Comparison of ENCODE assay signal across 22 mouse cellular contexts in the genomic region with DNA sequence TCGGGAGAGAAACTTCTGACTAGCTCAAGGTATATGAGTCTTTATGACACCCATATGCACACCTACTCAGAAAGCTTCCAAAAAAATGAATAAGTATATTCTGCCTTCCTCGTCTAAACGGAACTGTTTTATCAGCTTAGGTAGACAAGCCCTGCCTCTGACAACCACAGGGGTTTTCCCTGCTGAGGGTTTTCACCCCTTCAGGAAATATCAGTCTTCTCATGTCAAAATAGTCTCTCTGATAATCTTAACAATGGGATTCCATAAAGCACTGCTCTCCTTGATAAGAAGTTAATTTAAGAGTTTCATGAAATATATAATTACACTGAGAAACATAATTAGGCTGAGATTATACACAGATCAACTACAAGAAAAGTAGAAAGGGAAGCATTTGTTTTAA. TPM values are rescaled to one million over a fixed set of nuclear protein-coding genes. Genes with fewer than 3 reads are reported as not detected.
DNase-seq lines count a peak whose midpoint lies in the region; ATAC-seq and TF ChIP-seq lines count a peak whose summit lies in the region.
"Had no signal": no experiment of that assay in that cellular context is flagged by ENCODE, and none has a peak within 500 bp of the region (broad histone marks: within the 10 kb centered on the region; RNA-seq: fewer than 3 reads in every experiment).

No protein-coding gene starts in this region.

- TF ChIP-seq RAD21 in MEL (IDR thresholded peaks at IDR 0.05; ENCODE audit: low read depth, low read length), result no peak

- no peak for TF ChIP-seq POLR2A in MEL (IDR thresholded peaks at IDR 0.05; ENCODE audit: control insufficient read depth in 1 of 2, insufficient read depth in 1 of 2, low read depth in 1 of 2, low read length in 2 of 2, poor library complexity in 1 of 2)

- no peak overlapping the region for H3K4me3 ChIP-seq in MEL (ENCODE audit: control insufficient read depth in 1 of 2, insufficient read depth in 1 of 2, low read depth in 2 of 2, low read length in 2 of 2)
- H3K4me3 ChIP-seq: embryonic facial prominence, embryonic 12.5 days; forebrain, embryonic 15.5 days; heart, embryonic 10.5 days; hindbrain, embryonic 12.5 days; intestine, embryonic 15.5 days had no signal

- TF ChIP-seq CTCF in MEL (IDR thresholded peaks at IDR 0.05 in 2 of 3, conservative IDR thresholded peaks at IDR 0.05 in 1 of 3; ENCODE audit: control insufficient read depth in 1 of 3, insufficient read depth in 1 of 3, low read depth in 2 of 3, low read length in 3 of 3, poor library complexity in 1 of 3, severe bottlenecking in 1 of 3), result no peak

- H3K4me1 ChIP-seq in MEL (ENCODE audit: control insufficient read depth in 1 of 2, insufficient read depth in 2 of 2, low read length in 2 of 2), result peaks cover 4 to 11% of the 10 kb centered on the region in 2 experiments; a peak in 3 of 4 replicates
- H3K4me1 ChIP-seq: embryonic facial prominence, embryonic 12.5 days; forebrain, embryonic 15.5 days; heart, embryonic 10.5 days; hindbrain, embryonic 12.5 days; intestine, embryonic 15.5 days had no signal

- no peak overlapping the region for H3K9ac ChIP-seq in MEL (ENCODE audit: control insufficient read depth, low read depth, low read length, poor library complexity, severe bottlenecking)
- H3K9ac ChIP-seq: embryonic facial prominence, embryonic 12.5 days; forebrain, embryonic 15.5 days; hindbrain, embryonic 12.5 days; intestine, embryonic 15.5 days had no signal

- peaks cover 0 to 16% of the 10 kb centered on the region in 2 experiments; a peak in 2 of 4 replicates for H3K36me3 ChIP-seq in MEL (ENCODE audit: control insufficient read depth in 1 of 2, insufficient read depth in 2 of 2, low read length in 2 of 2)
- H3K36me3 ChIP-seq in splenic B cell, adult 2 months (ENCODE audit: control insufficient read depth, insufficient read depth, low read length, poor library complexity, severe bottlenecking), result no peaks in the 10 kb centered on the region
- H3K36me3 ChIP-seq: embryonic facial prominence, embryonic 12.5 days; forebrain, embryonic 15.5 days; heart, embryonic 10.5 days; hindbrain, embryonic 12.5 days; intestine, embryonic 15.5 days had no signal

- no peak overlapping the region for H3K27ac ChIP-seq in MEL (ENCODE audit: control insufficient read depth, low read depth, low read length)
- H3K27ac ChIP-seq: embryonic facial prominence, embryonic 12.5 days; forebrain, embryonic 15.5 days; heart, embryonic 10.5 days; hindbrain, embryonic 12.5 days; intestine, embryonic 15.5 days had no signal

- no peaks in the 10 kb centered on the region for H3K79me2 ChIP-seq in MEL (ENCODE audit: control insufficient read depth, insufficient read depth, low read length, poor library complexity)

- no peak for ATAC-seq in granulocyte monocyte progenitor cell, adult 5-6 weeks (replicated peaks; ENCODE audit: poor library complexity, severe bottlenecking)
- ATAC-seq: forebrain, embryonic 15.5 days; hindbrain, embryonic 16.5 days; intestine, embryonic 15.5 days had no signal

- H3K9me3 ChIP-seq in MEL (replicated peaks; ENCODE audit: insufficient read depth, low read length), result no peaks in the 10 kb centered on the region
- H3K9me3 ChIP-seq: embryonic facial prominence, embryonic 12.5 days; forebrain, embryonic 15.5 days; heart, embryonic 10.5 days; hindbrain, embryonic 12.5 days; intestine, embryonic 15.5 days had no signal

- H3K27me3 ChIP-seq in MEL (ENCODE audit: control insufficient read depth in 1 of 2, insufficient read depth in 2 of 2, low read length in 2 of 2), result peaks cover 0 to 1% of the 10 kb centered on the region in 2 experiments; a peak in 1 of 4 replicates
- H3K27me3 ChIP-seq in splenic B cell, adult 2 months (ENCODE audit: control insufficient read depth, insufficient read depth, low read length, poor library complexity, severe bottlenecking), result no peaks in the 10 kb centered on the region
- H3K27me3 ChIP-seq: forebrain, embryonic 15.5 days; intestine, embryonic 15.5 days had no signal

- TF ChIP-seq EP300 in MEL (IDR thresholded peaks at IDR 0.05; ENCODE audit: low read depth in 1 of 2, low read length in 2 of 2), result peak; percentile 79 to 80

- peak; percentile 1 for DNase-seq in lung, postnatal 36 days
- no peak for DNase-seq in lung, adult 18-20 months
- DNase-seq in MEL (ENCODE audit: low read depth, low spot score), result peak; percentile 66
- peak; percentile 40 for DNase-seq in induced T-regulatory cell, adult 2 months (ENCODE audit: low read depth)
- DNase-seq in splenic B cell, adult 2 months (ENCODE audit: low read depth, low spot score), result peak; percentile 24
- DNase-seq in kidney, postnatal 36 days, result no peak
- DNase-seq in right cerebral cortex, postnatal 10 days (ENCODE audit: low spot score in 2 of 2), result no peak
- DNase-seq: adrenal gland, postnatal 10 days; cerebellum, adult 2 months; cerebellum, postnatal 10 days; gastrocnemius, postnatal 36 days; heart, adult 18-20 months; heart, postnatal 10 days; heart, postnatal 4 days had no signal

TF ChIP-seq in MEL, 35 proteins besides CTCF, POLR2A, EP300 and RAD21:
- TF ChIP-seq RCOR1 (IDR thresholded peaks at IDR 0.05; ENCODE audit: low read depth, low read length) (peak; percentile 95), ZC3H11A (IDR thresholded peaks at IDR 0.05; ENCODE audit: low read depth, low read length) (no peak), SMC3 (IDR thresholded peaks at IDR 0.05; ENCODE audit: low read depth, low read length) (no peak), MXI1 (IDR thresholded peaks at IDR 0.05; ENCODE audit: low read depth, low read length) (no peak), TBP (IDR thresholded peaks at IDR 0.05; ENCODE audit: low read depth, low read length) (no peak), ZKSCAN1 (IDR thresholded peaks at IDR 0.05; ENCODE audit: low read depth, low read length) (no peak), MYC (IDR thresholded peaks at IDR 0.05; ENCODE audit: low read depth, low read length) (no peak), POLR2AphosphoS5 (IDR thresholded peaks at IDR 0.05; ENCODE audit: borderline replicate concordance, low read depth, low read length) (no peak), MAFK (IDR thresholded peaks at IDR 0.05; ENCODE audit: borderline replicate concordance, low read depth, low read length) (no peak), UBTF (IDR thresholded peaks at IDR 0.05; ENCODE audit: borderline replicate concordance, insufficient read depth, low read depth, low read length) (no peak), MEF2A (IDR thresholded peaks at IDR 0.05; ENCODE audit: extremely low read depth, insufficient replicate concordance, low read depth, low read length, poor library complexity, severe bottlenecking) (no peak), GATA1 (IDR thresholded peaks at IDR 0.05; ENCODE audit: low read depth, low read length) (peak; percentile 89), NELFE (IDR thresholded peaks at IDR 0.05; ENCODE audit: low read depth, low read length) (no peak), ELF1 (IDR thresholded peaks at IDR 0.05; ENCODE audit: low read depth, low read length) (no peak), TCF12 (IDR thresholded peaks at IDR 0.05; ENCODE audit: low read depth, low read length) (peak; percentile 77), CHD2 (IDR thresholded peaks at IDR 0.05; ENCODE audit: low read length) (no peak), POLR2AphosphoS2 (IDR thresholded peaks at IDR 0.05; ENCODE audit: low read length) (no peak), USF2 (IDR thresholded peaks at IDR 0.05; ENCODE audit: borderline replicate concordance in 1 of 2, insufficient read depth in 1 of 2, low read depth in 1 of 2, low read length in 2 of 2) (no peak), SIN3A (IDR thresholded peaks at IDR 0.05; ENCODE audit: low read length) (no peak), MYB (IDR thresholded peaks at IDR 0.05; ENCODE audit: low read depth, low read length) (no peak), MAX (IDR thresholded peaks at IDR 0.05; ENCODE audit: low read length) (no peak), KAT2A (conservative IDR thresholded peaks at IDR 0.05; ENCODE audit: low read depth, low read length) (no peak), GABPA (IDR thresholded peaks at IDR 0.05; ENCODE audit: low read depth, low read length) (no peak), NRF1 (IDR thresholded peaks at IDR 0.05; ENCODE audit: insufficient read depth, low read depth, low read length, poor library complexity, severe bottlenecking) (no peak), USF1 (IDR thresholded peaks at IDR 0.05; ENCODE audit: low read depth, low read length) (no peak), ETS1 (IDR thresholded peaks at IDR 0.05; ENCODE audit: low read depth, low read length) (peak; percentile 48; the same call in 1 of the 2 replicates), CHD1 (IDR thresholded peaks at IDR 0.05; ENCODE audit: low read depth, low read length) (no peak), BHLHE40 (IDR thresholded peaks at IDR 0.05; ENCODE audit: borderline replicate concordance, low read depth, low read length) (no peak), TAL1 (IDR thresholded peaks at IDR 0.05; ENCODE audit: low read length) (no peak), E2F4 (IDR thresholded peaks at IDR 0.05; ENCODE audit: borderline replicate concordance, low read depth, low read length) (no peak), HCFC1 (IDR thresholded peaks at IDR 0.05; ENCODE audit: low read depth, low read length) (no peak)

RNA-seq across cellular contexts. Expression of a gene that starts 50.1 kb away (rescaled TPM):
- total RNA-seq in MEL (2012; rRNA removed), result not detected in 2 replicates
- polyA plus RNA-seq in MEL (2012; ENCODE audit: insufficient read depth in 1 of 2, insufficient read length in 2 of 2, low read depth in 1 of 2, low replicate concordance in 2 of 2, missing spikeins in 1 of 2), result under 1 TPM in 1 of 2 experiments, not detected in 1; 0.38 TPM
- total RNA-seq in granulocyte monocyte progenitor cell, adult 5-6 weeks (2014; fragmentation: Nextera tagmentation), result 0.38 TPM in 1 of 2 replicates, not detected in the other
- total RNA-seq in granulocyte monocyte progenitor cell, adult 5-6 weeks (2017), result not detected in 2 replicates
- polyA plus RNA-seq: forebrain, embryonic 11.5 days had no signal

RNA-seq across cellular contexts. Expression of a gene that starts 52.8 kb away (rescaled TPM):
- 180 and 183 TPM in 2 replicates for total RNA-seq in MEL (2012; rRNA removed)
- polyA plus RNA-seq in MEL (2012; ENCODE audit: insufficient read depth in 1 of 2, insufficient read length in 2 of 2, low read depth in 1 of 2, low replicate concordance in 2 of 2, missing spikeins in 1 of 2), result 100 to 1,000 TPM; 354 to 890 TPM
- 50.0 and 59.7 TPM in 2 replicates for total RNA-seq in granulocyte monocyte progenitor cell, adult 5-6 weeks (2014; fragmentation: Nextera tagmentation)
- 65.1 and 96.1 TPM in 2 replicates for total RNA-seq in granulocyte monocyte progenitor cell, adult 5-6 weeks (2017)

Comparison
In these comparisons a context has a peak if more than half of its experiments do, and no peak if none do; other contexts are left out.
1. DNase-seq: peak in lung, postnatal 36 days (single experiment), MEL (single experiment), induced T-regulatory cell, adult 2 months (single experiment) and splenic B cell, adult 2 months (single experiment); none in lung, adult 18-20 months (0 of 2), kidney, postnatal 36 days (0 of 2) and right cerebral cortex, postnatal 10 days (0 of 2).